Mouse (Mus musculus): ENCODE data around the gene Cib2. TPM values are rescaled to one million over a fixed set of nuclear protein-coding genes. Genes with fewer than 3 reads are reported as not detected.

Gene Cib2
- polyA plus RNA-seq, 1 experiment from 2014 or later = 62.3 TPM

GRCm38 (mm10) chr9:54540801-54541200 is 19.2 kb downstream of the Cib2 start:
- H3K9ac ChIP-seq = no peak overlapping the region
- 79% methylated on average over 5 of the region's 5 CpGs for WGBS
- no peak overlapping the region for H3K27ac ChIP-seq (replicated peaks)
- H3K4me2 ChIP-seq = no peak overlapping the region
- peaks cover 8% of the 10 kb centered on the region; the same call in 1 of the 2 replicates for H3K4me1 ChIP-seq (replicated peaks)
- H3K27me3 ChIP-seq = no peaks in the 10 kb centered on the region
- H3K4me3 ChIP-seq = no peak overlapping the region
- no peak for ATAC-seq (ENCODE audit: low FRiP score, low read depth)
- H3K36me3 ChIP-seq = no peaks in the 10 kb centered on the region
- H3K9me3 ChIP-seq = no peaks in the 10 kb centered on the region

GRCm38 (mm10) chr9:54538684-54539083 is 21.3 kb downstream of the Cib2 start, which contains the start of gene Sh2d7:
Sh2d7 (plus strand) TSS chr9:54538984.
- Histone ChIP-seq H3K27me3 (no peaks in the 10 kb centered on the region), H3K4me1 (replicated peaks) (peaks cover 16% of the 10 kb centered on the region), H3K9ac (no peak within 1 kb of the TSS), H3K4me2 (no peak within 1 kb of the TSS), H3K36me3 (no peaks in the 10 kb centered on the region), H3K27ac (replicated peaks) (no peak within 1 kb of the TSS), H3K9me3 (no peaks in the 10 kb centered on the region), H3K4me3 (no peak within 1 kb of the TSS)
- ATAC-seq (ENCODE audit: low FRiP score, low read depth) = no peak
- WGBS = 92% methylated on average over 14 of the region's 14 CpGs

- Histone ChIP-seq H3K27me3 (no peaks in the 10 kb centered on the region), H3K27ac (replicated peaks) (no peak overlapping the region), H3K9me3 (no peaks in the 10 kb centered on the region), H3K4me1 (replicated peaks) (peaks cover 20% of the 10 kb centered on the region), H3K9ac (no peak overlapping the region), H3K4me2 (no peak overlapping the region), H3K4me3 (no peak overlapping the region), H3K36me3 (no peaks in the 10 kb centered on the region)
- ATAC-seq (ENCODE audit: low FRiP score, low read depth) = no peak
- 94% methylated on average over 3 of the region's 3 CpGs for WGBS
These were observed 21.8 kb downstream of the Cib2 start for GRCm38 (mm10) chr9:54538244-54538643.

- Histone ChIP-seq H3K4me1 (replicated peaks) (peaks cover 27% of the 10 kb centered on the region), H3K9me3 (no peaks in the 10 kb centered on the region), H3K36me3 (no peaks in the 10 kb centered on the region), H3K27me3 (no peaks in the 10 kb centered on the region), H3K27ac (replicated peaks) (0 out of 2 replicates have a peak overlapping the region, but pooled peaks have one; percentile 30), H3K9ac (no peak overlapping the region), H3K4me3 (no peak overlapping the region), H3K4me2 (no peak overlapping the region)
- 72% methylated on average over 3 of the region's 3 CpGs for WGBS
- ATAC-seq (ENCODE audit: low FRiP score, low read depth) = no peak
These were observed 22.5 kb downstream of the Cib2 start for GRCm38 (mm10) chr9:54537480-54537879.

- no peaks in the 10 kb centered on the region for H3K27me3 ChIP-seq
- ATAC-seq (ENCODE audit: low FRiP score, low read depth) = no peak
- no peak overlapping the region for H3K4me2 ChIP-seq
- no peaks in the 10 kb centered on the region for H3K9me3 ChIP-seq
- H3K36me3 ChIP-seq = no peaks in the 10 kb centered on the region
- 15% methylated on average over 4 of the region's 4 CpGs for WGBS
- 0 out of 2 replicates have a peak overlapping the region, but pooled peaks have one; percentile 30 for H3K27ac ChIP-seq (replicated peaks)
- H3K4me1 ChIP-seq (replicated peaks) = peaks cover 28% of the 10 kb centered on the region
- H3K4me3 ChIP-seq = no peak overlapping the region
- H3K9ac ChIP-seq = no peak overlapping the region
These were observed 23.0 kb downstream of the Cib2 start for GRCm38 (mm10) chr9:54537030-54537429.

- Histone ChIP-seq H3K27ac (replicated peaks) (0 out of 2 replicates have a peak overlapping the region, but pooled peaks have one; percentile 10), H3K4me1 (replicated peaks) (peaks cover 28% of the 10 kb centered on the region), H3K4me3 (no peak overlapping the region), H3K9ac (no peak overlapping the region), H3K4me2 (no peak overlapping the region), H3K36me3 (no peaks in the 10 kb centered on the region), H3K9me3 (no peaks in the 10 kb centered on the region), H3K27me3 (no peaks in the 10 kb centered on the region)
- ATAC-seq (ENCODE audit: low FRiP score, low read depth) = no peak
- 52% methylated on average over 7 of the region's 7 CpGs for WGBS
These were observed 23.8 kb downstream of the Cib2 start for GRCm38 (mm10) chr9:54536236-54536635.

GRCm38 (mm10) chr9:54533975-54534374 is 26.0 kb downstream of the Cib2 start:
- Histone ChIP-seq H3K27ac (replicated peaks) (peak overlapping the region; percentile 63; the same call in 1 of the 2 replicates), H3K4me2 (no peak overlapping the region), H3K9ac (no peak overlapping the region), H3K36me3 (no peaks in the 10 kb centered on the region), H3K4me1 (replicated peaks) (peaks cover 28% of the 10 kb centered on the region), H3K4me3 (no peak overlapping the region), H3K9me3 (no peaks in the 10 kb centered on the region), H3K27me3 (no peaks in the 10 kb centered on the region)
- WGBS = 25% methylated on average over 5 of the region's 5 CpGs
- ATAC-seq (ENCODE audit: low FRiP score, low read depth) = peak; percentile 87

- no peaks in the 10 kb centered on the region for H3K36me3 ChIP-seq
- no peak overlapping the region for H3K9ac ChIP-seq
- H3K4me2 ChIP-seq = no peak overlapping the region
- no peak overlapping the region for H3K4me3 ChIP-seq
- H3K27me3 ChIP-seq = no peaks in the 10 kb centered on the region
- WGBS = 75% methylated on average over 2 of the region's 2 CpGs
- ATAC-seq (ENCODE audit: low FRiP score, low read depth) = no peak
- H3K9me3 ChIP-seq = no peaks in the 10 kb centered on the region
- peaks cover 28% of the 10 kb centered on the region for H3K4me1 ChIP-seq (replicated peaks)
- H3K27ac ChIP-seq (replicated peaks) = no peak overlapping the region; the same call in 1 of the 2 replicates
These were observed 27.1 kb downstream of the Cib2 start for GRCm38 (mm10) chr9:54532926-54533325.

GRCm38 (mm10) chr9:54531421-54531820 is 28.6 kb downstream of the Cib2 start:
- peaks cover 20% of the 10 kb centered on the region for H3K4me1 ChIP-seq (replicated peaks)
- no peak for ATAC-seq (ENCODE audit: low FRiP score, low read depth)
- no peaks in the 10 kb centered on the region for H3K27me3 ChIP-seq
- no peak overlapping the region for H3K4me3 ChIP-seq
- no peaks in the 10 kb centered on the region for H3K9me3 ChIP-seq
- H3K4me2 ChIP-seq = no peak overlapping the region
- no peaks in the 10 kb centered on the region for H3K36me3 ChIP-seq
- no peak overlapping the region for H3K9ac ChIP-seq
- H3K27ac ChIP-seq (replicated peaks) = no peak overlapping the region

- no peak overlapping the region for H3K9ac ChIP-seq
- 94% methylated on average over 6 of the region's 6 CpGs for WGBS
- no peaks in the 10 kb centered on the region for H3K27me3 ChIP-seq
- peaks cover 20% of the 10 kb centered on the region for H3K4me1 ChIP-seq (replicated peaks)
- H3K27ac ChIP-seq (replicated peaks) = no peak overlapping the region
- H3K4me2 ChIP-seq = no peak overlapping the region
- no peaks in the 10 kb centered on the region for H3K9me3 ChIP-seq
- no peak for ATAC-seq (ENCODE audit: low FRiP score, low read depth)
- H3K4me3 ChIP-seq = no peak overlapping the region
- no peaks in the 10 kb centered on the region for H3K36me3 ChIP-seq
These were observed 29.2 kb downstream of the Cib2 start for GRCm38 (mm10) chr9:54530836-54531235.

- WGBS = 63% methylated on average over 2 of the region's 2 CpGs
- no peak overlapping the region for H3K27ac ChIP-seq (replicated peaks)
- no peak overlapping the region for H3K4me2 ChIP-seq
- H3K27me3 ChIP-seq = no peaks in the 10 kb centered on the region
- no peak overlapping the region for H3K4me3 ChIP-seq
- no peak for ATAC-seq (ENCODE audit: low FRiP score, low read depth)
- H3K9me3 ChIP-seq = no peaks in the 10 kb centered on the region
- H3K36me3 ChIP-seq = no peaks in the 10 kb centered on the region
- H3K4me1 ChIP-seq (replicated peaks) = peaks cover 20% of the 10 kb centered on the region
- H3K9ac ChIP-seq = no peak overlapping the region
These were observed 30.1 kb downstream of the Cib2 start for GRCm38 (mm10) chr9:54529950-54530349.

GRCm38 (mm10) chr9:54527694-54528093 is 32.3 kb downstream of the Cib2 start:
- H3K4me2 ChIP-seq = no peak overlapping the region
- ATAC-seq (ENCODE audit: low FRiP score, low read depth) = no peak
- no peak overlapping the region for H3K27ac ChIP-seq (replicated peaks)
- H3K9me3 ChIP-seq = no peaks in the 10 kb centered on the region
- H3K4me3 ChIP-seq = no peak overlapping the region
- H3K27me3 ChIP-seq = no peaks in the 10 kb centered on the region
- H3K9ac ChIP-seq = no peak overlapping the region
- WGBS = 76% methylated on average over 7 of the region's 7 CpGs
- H3K36me3 ChIP-seq = no peaks in the 10 kb centered on the region
- peaks cover 3% of the 10 kb centered on the region; the same call in 1 of the 2 replicates for H3K4me1 ChIP-seq (replicated peaks)

GRCm38 (mm10) chr9:54520286-54520685 is 39.7 kb downstream of the Cib2 start:
- 85% methylated on average over 4 of the region's 4 CpGs for WGBS
- no peaks in the 10 kb centered on the region for H3K27me3 ChIP-seq
- no peak overlapping the region for H3K4me2 ChIP-seq
- no peak overlapping the region for H3K27ac ChIP-seq (replicated peaks)
- H3K36me3 ChIP-seq = no peaks in the 10 kb centered on the region
- H3K4me3 ChIP-seq = no peak overlapping the region
- ATAC-seq (ENCODE audit: low FRiP score, low read depth) = no peak
- H3K9ac ChIP-seq = no peak overlapping the region
- H3K9me3 ChIP-seq = no peaks in the 10 kb centered on the region
- no peaks in the 10 kb centered on the region for H3K4me1 ChIP-seq (replicated peaks)
